Mouse (Mus musculus) heart, adult 8-10 months (tissue): ENCODE measurements around the gene Sucla2. TPM values are rescaled to one million over a fixed set of nuclear protein-coding genes. Genes with fewer than 3 reads are reported as not detected.

Experiments
- DNase-seq: peaks from one replicate; pipeline ENCODE4 v3.0.0; 2022; ENCODE audit warnings: low spot score
- total RNA-seq, 4 experiments: library from RNA; stranded (reverse); gene quantifications; 2 replicates each; pipeline ENCODE4 v1.2.4; 2022

The Sucla2 gene
- total RNA-seq, result 100 to 1,000 TPM; 674 to 810 (median 734) TPM

DNA sequence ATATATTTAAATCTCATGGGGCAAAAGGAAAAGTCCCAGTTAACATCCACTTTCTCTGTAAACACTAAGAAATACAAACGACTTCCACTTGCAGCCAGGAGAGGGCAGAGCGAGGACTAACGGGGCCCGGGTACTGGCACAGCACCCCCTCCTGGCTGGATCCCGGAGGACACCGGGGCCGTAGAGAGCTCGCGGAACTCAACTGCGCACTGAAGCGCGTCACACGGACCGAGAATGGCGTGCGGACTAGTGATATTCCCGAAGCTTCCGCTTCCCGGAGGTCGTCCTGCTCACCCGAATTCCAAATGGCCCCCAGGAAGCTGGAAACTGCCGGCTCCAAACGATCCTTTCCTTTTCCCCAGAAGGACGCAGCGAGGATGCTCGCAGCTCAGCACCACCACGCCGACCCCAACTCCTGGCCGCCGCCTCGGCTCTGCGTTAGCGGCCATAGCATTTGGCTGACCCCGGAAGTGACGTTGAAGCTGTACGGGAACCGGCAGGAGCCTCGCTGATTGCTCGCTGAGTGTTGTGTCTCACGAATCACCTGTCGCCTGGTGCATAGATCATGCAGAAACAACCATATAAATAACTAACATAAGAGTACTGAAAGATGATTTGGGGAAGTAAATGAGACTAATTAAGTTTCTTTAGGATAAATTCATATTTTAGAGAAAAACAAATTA is at the start of gene Sucla2:
TSS of gene Sucla2 (plus strand) at position 554 of the 683 bp plus-strand sequence.
- DNase-seq, result peak; percentile 94

DNA sequence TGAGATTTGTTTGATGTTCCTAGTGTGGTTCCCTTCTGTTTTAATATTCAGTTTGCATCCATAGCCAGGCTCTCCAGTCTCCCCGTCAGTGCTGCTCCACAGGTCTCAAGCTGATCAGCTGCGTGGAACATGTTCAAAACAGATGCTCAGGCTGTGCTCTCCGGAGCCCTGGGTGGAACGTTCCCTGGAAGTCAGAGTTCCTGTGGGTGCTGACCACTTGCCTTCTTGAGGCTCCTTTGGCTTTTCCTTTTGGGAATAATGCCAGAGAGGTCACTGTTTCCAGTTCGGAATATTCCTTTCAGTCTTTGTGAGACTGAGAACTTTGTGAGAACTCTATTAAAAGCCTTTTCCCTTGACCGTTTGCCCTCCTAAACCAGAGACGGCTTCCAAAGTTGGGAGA is 49.6 kb upstream of the Sucla2 start:
- DNase-seq, result peak; percentile 88

DNA sequence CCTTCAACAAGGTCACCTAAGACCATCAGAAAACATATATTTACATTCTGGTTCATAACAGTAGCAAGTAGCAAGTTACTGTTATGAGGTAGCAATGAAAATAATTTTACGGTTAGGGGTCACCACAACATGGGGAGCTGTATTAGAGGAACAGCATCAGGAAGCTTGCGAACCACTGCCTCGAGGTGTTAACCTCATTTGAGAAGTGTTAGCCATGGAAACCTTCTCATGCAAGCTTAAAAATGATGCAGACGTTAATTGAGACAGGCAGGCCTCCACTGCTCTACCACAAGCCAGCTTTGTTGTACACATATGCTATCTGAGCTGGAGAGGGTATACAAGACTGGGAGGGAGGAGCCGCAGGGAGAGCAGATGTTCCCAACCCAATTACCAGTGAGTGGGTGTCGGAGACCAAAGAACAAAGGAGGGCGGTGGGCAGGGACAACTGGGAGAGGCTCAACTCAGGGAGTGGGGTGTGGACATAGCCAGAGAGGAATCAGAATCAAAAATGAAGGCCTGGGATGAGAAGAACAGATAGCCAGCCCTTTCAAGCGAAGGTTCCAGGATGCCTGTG is 48.7 kb upstream of the Sucla2 start:
- DNase-seq, result no peak

DNA sequence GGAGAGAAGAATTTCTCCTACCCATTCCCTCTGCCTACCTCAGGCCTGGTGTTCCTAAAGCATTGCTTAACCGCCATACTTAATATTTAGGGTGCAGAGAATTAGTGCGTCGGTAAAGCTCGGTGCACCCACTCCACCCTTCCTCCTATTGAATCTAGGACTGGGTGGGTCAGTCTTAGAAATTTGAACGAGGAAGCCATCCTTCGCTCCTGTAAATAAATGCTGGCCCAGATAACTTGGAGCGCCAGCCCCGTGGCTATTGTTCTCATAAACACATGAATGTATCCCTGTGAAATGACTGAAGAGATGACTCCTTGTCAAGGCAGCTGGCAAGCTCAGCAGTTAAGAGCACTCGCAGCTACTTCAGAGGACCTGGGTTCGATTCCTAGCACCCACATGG is 48.0 kb upstream of the Sucla2 start:
- DNase-seq, result peak; percentile 49

DNA sequence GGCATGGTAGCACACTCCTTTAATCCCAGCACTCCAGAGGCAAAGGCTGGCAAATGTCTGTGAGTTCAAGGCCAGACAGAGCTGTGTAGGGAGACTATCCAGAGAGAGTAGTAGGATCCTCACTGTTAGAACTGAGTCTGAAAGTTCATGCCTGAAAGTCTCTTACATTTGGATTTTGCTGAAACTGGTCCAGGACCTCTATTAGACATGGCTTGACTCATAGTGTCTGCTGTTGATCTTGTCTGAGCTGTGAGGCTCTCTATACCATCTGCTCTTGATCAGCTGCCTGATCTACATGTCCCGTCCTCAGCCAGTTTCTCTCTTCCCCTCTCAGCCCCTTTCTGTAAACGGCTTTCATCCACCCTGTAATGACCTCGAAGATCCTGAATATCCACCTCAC is 46.8 kb upstream of the Sucla2 start:
- DNase-seq, result no peak

DNA sequence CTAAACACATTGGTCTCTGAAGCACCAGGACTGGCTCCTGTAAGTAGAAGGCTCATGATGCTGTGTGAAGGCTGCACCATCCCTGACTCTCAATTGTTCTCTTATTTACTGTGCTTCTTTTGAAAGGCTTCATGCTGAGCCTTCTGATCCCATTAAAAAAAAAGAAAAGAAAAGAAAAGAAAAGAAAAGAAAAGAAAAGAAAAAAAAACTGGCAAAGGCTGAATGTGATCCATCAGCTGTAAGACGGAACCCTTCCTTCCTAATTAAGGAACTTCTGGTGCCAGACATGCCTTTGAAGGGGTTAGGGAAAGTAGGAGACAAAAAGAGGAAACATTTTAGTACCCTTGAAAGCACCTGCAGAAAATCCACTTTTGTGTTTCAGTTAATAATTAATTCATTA is 45.3 kb upstream of the Sucla2 start:
- no peak for DNase-seq

DNA sequence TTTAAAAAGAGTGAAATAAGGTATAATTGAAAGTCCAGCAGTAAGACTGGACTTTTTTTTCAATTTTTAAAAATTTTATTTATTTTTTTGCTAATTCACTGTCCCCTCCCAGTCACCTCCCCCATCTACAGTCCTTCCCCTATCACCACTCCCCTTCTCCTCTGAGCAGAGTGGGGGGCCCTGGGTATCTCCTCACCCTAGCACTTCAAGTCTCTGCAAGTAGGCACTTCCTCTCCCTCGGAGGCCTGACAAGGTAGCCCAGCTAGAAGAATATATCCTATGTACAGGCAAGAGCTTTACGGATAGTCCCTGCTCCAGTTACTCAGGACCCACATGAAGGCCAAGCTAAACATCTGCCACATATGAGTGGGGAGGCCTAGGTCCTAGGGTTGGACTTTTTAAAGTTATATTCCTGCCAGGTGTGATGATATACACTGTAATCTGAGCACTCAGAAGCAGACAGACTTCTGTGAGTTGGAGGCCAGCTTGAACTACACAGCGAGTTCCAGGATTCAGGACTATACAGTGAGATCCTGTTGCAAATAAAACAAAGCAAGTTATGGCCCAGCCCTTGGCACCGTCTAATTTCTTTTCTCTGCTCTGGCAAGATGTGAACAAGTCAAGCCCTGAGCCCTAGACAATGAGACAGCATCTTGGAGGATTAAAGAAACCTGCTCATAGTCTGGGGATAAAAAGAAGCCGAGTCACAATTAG is 41.4 kb upstream of the Sucla2 start:
- no peak for DNase-seq

DNA sequence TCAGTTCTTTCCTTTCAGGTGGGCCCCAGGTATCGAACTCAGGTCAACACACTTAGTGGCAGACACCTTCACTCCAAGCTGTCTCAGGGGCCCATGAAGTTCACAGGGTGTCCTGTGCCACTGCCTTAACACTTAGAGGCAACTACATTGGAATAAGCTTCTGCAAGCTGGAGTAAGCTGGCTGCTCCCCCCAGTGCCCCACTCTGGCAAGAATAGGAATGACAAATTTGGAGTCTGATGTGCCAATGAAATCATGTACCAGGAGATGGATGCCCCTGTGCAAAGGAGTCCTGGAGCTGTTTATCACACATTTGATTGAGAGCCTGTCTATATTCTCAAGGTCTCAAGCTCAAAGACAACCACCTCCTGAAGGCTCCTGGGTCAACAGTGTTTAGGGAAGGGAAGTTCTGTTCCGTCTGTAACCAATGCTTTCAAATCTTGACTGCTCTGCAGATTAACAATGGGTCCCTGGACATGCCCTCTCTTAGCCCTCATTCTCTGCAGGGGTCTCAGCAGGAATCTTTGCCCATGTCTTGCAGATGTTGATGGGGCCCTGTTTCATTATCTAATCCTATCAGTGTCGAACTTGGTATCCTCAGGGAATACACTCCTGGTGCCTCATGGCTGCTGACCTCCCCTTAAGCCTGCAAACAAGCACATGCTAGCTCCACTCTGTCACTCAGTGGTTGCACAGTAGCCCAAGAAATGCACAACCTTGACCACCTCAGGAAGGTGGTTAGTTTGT is 40.6 kb upstream of the Sucla2 start:
- no peak for DNase-seq

DNA sequence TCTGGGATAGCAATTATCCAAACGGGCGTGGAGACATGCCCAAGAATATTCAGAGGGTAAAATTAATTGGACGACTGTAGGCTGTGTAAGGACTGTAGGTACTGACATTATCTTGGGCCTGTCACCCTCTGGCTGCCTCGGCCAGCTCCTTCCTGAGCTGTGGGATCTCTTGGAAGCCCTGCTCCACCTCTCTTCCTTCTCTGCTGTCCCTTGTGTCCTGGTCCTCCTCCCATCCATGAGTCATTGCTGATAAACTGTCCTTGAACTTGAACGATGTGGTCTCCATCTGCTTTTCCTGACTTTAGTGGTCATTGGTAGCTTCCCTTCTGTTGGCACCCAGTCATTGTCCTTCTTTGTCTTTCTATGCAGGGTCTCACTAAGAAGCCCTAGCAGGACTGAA is 38.5 kb upstream of the Sucla2 start:
- no peak for DNase-seq

DNA sequence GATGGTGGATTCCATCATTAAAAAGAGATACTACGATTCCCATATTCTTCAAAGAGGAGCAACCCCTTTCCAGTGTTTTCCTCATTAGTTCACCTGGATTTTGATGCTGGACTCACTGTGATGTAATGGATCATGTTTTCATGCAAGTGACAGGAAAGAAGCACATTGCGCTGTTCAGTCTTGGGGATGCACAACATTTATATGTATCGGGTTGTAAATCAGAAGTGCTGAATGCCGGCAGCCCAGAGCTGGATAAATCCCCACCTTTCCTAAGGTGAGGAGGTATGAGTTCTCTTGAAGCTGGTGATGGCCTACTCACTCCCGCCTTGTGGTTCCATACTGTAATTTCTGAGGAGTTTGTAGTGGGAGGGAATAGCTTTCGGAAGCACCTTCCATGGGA is 31.8 kb upstream of the Sucla2 start:
- DNase-seq, result no peak

DNA sequence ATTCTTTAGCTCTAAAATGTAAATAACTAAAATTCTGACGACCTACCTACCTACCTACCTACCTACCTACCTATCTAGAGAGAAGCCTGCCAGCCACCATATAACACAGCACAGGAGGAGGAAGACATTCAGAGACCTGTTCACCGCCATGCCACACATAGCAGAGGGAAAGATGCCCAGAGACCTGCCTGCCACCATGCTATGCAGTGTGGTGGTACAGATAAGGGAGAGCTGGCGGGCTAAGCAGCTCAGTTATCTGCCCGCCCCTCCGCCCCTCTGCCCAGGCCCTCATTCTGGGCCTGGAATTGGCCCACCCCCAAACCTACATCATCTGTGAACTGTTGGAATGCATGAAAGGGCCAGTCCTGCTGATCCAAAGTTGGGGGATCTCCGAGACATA is 31.0 kb upstream of the Sucla2 start:
- no peak for DNase-seq

DNA sequence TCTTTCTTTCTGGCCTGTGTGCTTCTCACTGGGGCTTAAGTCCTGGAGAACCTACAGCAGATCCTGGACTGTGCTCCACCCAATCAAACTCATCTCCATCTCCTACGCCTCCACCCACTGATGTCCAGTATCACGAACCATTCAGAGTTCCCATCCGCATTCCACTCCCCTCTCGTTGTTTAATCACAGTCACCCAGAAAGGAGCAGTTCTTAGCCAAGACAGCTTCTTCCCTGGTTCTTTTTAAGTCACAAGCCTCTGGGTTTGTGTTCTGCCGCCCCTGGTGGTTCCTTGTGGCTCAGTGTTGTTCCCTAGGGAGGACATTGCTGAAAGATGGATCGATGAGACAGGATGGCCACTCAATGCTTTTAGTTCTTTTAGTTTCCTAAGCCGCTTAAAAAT is 29.4 kb upstream of the Sucla2 start:
- DNase-seq, result no peak

DNA sequence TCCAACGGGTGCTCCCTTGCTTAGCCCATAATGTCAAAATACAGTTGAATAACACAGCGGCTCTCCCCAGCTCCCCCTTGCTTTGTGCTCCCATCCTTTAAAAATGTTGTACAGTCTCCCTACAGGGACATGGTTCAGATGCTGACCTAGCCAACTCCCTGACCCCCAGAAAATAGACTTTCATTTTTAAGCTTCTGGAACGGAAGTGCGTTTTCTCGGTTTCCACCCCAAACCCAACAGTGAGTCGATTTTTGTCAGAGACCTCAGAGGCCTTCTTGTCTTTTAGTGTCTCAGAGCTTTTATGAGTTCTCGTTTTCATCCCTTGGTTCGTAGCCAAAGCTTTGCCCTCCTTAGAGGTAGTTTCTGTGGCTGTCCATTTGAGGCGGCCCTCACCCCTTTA is 23.8 kb upstream of the Sucla2 start:
- no peak for DNase-seq

DNA sequence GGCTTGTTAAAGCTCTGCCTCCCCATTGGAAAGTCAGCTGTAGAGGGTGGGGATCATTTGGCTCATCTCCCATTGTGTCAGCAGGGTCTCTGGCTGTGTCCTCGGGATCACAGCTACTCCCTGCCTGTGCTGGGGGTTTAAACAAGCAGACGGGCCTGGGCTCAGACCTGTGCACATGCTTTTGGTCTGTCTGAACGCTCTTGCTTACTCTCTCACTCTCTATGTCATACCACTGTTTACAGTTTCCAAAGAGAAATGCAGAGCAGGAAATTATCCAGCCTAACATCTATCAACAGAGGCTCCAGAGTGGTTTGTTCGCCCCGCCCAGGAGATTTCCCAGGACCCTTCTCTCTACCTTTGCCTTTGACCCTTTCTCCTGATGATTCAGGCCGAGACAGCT is 23.4 kb upstream of the Sucla2 start:
- DNase-seq, result no peak

DNA sequence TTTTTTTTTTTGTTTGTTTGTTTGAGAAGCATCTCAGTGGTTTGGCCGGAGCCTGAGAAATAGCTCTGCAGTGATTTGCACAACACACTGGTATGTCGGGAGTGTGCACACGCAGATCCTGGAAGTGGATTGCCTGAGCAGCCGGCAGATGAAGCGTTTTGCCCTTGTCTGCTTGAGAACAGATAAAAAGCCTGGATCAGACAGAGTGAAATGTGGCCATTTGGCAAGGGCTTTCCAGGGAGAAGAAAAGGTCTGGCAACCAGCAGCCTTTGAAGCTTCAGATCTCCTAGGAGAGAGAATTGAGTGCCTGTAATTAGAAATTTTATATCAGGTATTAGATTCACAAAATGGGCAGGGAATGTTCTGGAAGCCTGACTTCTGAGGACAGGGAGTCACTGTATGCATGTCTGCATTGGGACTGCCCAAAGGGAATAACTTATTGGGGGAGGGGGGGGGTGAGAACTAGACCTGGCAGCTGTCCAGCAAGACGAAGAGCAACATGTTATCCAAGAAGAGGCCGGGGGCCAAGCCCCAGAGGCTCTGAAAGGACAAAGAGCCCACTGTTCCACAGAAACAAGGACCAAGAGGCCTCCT is 22.4 kb upstream of the Sucla2 start:
- peak; percentile 59 for DNase-seq

DNA sequence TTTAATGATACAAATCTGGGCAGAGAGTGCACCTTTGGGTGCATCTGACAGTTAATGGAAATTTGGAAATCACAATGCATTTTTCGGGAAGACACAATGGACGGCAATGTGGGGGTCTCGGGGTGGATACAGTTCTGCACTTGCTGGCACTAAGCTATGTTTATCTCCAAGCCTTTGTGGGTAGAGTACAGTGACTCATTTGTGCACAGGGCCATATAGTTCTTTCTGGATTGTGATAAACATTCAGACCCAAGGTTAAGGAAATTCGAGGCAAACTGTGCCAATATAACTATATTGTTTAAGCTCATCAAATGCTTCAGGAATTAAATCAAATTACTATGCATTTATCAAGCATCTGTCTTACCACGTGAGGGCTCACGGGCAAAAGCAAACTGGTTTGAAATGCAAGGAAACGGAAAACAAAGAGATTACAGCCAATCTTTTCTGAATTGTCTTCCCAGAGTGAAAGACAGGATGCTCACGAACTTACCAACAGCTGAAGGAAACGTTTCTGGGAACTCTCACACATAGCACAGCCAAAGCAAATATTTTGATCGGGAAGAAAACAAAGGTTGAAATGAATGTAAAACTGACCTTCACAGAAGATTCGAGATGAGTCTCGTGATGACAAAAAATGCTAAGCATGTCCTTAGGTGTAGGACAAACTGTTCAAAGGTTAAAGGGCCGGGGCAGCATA is 21.7 kb upstream of the Sucla2 start:
- peak; percentile 53 for DNase-seq

DNA sequence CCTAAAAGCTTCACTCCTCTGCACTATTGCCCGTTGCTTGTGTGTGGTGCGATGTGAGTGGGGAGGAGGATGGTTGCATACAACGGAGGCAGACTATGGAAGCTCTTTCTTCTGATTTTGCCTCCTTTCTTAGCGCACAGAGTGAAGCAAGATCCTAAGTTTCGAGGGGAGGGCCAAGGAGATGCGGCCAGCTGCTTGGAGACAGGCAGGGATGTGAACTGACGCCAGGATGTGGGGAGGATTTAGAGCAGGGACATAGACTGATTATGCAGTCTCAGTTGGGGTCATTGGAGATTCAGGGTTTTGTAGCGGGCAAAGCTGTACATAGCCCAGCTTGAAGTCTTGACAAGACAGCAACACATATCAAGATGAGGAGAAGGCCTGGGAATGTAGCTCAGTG is 18.8 kb upstream of the Sucla2 start:
- no peak for DNase-seq

DNA sequence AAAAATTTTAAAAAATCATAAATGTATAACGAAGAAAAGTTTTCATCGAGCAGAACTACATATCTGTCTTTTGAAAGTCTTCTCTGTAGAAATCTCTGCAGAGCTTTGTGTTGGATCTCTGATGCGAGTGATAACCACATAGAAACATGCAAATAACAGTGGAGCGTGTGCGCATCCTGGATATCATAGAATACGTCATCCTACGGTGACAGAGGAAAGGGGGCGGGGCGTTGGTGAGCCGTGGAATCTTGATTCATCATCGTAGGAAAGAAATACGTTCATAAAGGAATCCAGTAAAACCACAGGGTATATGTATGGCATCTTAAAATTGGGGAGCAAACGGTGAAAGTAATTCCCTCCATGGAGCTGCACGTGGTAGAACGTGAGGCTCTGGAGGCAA is 17.9 kb upstream of the Sucla2 start:
- DNase-seq, result no peak

DNA sequence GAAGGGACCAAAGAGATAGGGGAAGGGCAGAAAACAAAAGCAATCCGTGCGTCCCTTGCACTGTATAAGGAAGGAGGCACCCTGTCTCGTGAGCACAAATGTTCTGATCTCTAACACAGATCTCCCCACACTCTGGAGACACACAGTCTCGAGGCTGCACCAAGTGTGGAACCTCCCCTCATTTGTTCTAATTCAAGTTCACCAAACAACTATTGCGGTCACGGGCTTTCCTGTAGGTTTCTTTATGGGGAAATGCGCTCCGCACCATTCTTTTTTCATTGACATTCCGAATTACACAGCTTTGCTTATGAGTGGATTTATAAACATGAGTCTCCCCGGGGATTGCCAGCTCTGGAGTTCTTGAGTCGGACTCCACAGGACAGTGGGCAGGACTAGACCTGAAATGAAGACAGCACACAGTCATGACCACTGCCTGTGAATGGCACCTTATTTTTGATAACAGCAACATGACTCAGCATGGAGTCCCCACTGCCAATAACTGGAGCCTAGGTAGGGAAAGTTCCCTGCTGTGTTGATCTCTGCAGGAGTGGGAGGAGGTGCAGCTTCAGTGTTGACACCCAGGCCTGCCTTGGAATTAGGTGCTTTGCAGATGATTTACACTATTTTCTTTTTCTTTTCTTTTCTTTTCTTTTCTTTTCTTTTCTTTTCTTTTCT is 17.3 kb upstream of the Sucla2 start:
- DNase-seq, result no peak

DNA sequence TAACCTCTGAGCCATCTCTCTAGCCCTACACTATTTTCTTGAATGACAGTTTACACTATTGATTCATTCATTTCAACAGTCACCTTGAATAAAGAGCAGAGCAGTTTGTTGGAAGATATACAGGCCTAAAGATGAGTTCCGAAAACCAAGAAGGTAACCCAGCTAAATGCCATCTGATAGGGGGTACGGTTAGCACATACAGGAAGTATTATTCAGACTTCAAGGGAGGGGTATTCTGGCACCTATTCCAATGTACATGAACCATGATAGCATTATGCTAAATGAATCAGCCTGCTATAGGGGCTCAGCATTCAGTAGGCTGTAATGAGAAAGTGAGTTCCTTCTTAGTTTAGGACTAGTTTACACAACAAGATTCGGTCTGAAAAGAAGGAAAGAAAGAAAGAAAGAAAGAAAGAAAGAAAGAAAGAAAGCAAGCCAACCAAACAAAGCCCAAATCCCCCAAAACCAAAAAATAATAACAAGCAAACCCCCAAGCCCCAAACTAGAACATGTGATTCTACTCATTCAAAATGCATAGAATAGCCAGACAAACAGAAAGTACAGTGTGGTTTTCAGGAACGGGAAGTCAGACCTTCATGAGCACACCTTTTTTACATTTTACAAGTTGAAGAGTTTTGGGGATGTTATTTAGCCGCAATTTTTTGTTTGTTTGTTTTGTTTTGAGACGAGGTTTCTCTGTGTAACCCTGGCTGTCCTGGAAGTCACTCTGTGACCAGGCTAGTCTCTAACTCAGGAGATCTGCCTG is 16.3 kb upstream of the Sucla2 start:
- DNase-seq, result no peak
